Mouse (Mus musculus) bone marrow, adult 2 months (tissue): ENCODE measurements around the gene Nav3. TPM values are rescaled to one million over a fixed set of nuclear protein-coding genes. Genes with fewer than 3 reads are reported as not detected.

ENCODE experiments used
- H3K27ac ChIP-seq: fragments of 200-500 bp; 2 replicates; pipeline ENCODE4 v1.5.1; 2012; ENCODE audit warnings: low read depth, mild to moderate bottlenecking, control low read depth, inconsistent platforms, low read length; ENCODE audit not compliant: control insufficient read depth, poor library complexity, insufficient read depth
- H3K4me1 ChIP-seq: fragments of 200-500 bp; 2 replicates; pipeline ENCODE4 v1.6.1; 2011; ENCODE audit warnings: low read length; ENCODE audit not compliant: control insufficient read depth, insufficient read depth
- H3K4me3 ChIP-seq: fragments of 200-500 bp; replicated peaks from 2 replicates; pipeline ENCODE3; 2011; ENCODE audit warnings: mild to moderate bottlenecking, low read depth, low read length, control low read depth; ENCODE audit not compliant: control insufficient read depth
- CTCF ChIP-seq: fragments of 200-500 bp; IDR thresholded peaks from 2 replicates; pipeline ENCODE4 v1.5.1; 2011; ENCODE audit warnings: low read length, control low read depth; ENCODE audit not compliant: control insufficient read depth, insufficient read depth
- POLR2A ChIP-seq: fragments of 200-500 bp; IDR thresholded peaks from 2 replicates; pipeline ENCODE4 v1.6.1; 2011; ENCODE audit warnings: low read depth, mild to moderate bottlenecking, control low read depth, low read length, borderline replicate concordance; ENCODE audit not compliant: control insufficient read depth
- WGBS: fragments of 180-500 bp; shearing (Covaris S2); methylation state at CpG from one replicate; pipeline ENCODE4 v1.1.7; 2018; 5-methylcytosine and 5-hydroxymethylcytosine counted together
- polyA plus RNA-seq: library from polyadenylated mRNA; stranded (reverse); fragments of >200 nt; gene quantifications from 2 replicates; pipeline ENCODE4 v1.2.4, GENCODE M21; 2011; ENCODE audit warnings: low replicate concordance; ENCODE audit not compliant: missing spikeins, insufficient read depth, insufficient read length

The Nav3 gene
- polyA plus RNA-seq, 1 experiment = 2.0 TPM

DNA sequence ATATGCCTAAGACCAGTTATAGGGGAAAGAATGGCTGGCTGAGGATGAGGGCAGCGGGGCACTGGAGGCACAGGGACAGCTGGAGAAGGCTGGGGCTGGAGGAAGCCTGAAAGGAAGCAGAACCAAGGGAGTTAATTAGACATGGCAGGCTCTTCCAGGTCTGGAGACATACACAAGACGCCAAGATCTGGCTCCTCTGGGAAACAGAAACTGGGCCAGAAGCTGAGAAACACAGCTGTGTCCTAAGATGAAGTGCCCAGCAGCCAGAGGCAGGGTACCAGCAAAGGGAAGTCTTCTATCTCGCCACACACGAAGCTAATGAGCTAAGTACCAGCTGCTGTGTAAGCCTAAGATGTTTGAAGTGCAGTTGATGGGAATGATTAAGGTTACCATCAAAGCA is 353.8 kb downstream of the Nav3 start:
- H3K4me3 ChIP-seq = no peak overlapping the region
- no peak overlapping the region for H3K27ac ChIP-seq
- TF ChIP-seq CTCF = no peak
- TF ChIP-seq POLR2A = no peak
- H3K4me1 ChIP-seq = no peaks in the 10 kb centered on the region
- 61% methylated on average over 4 of the region's 4 CpGs for WGBS

DNA sequence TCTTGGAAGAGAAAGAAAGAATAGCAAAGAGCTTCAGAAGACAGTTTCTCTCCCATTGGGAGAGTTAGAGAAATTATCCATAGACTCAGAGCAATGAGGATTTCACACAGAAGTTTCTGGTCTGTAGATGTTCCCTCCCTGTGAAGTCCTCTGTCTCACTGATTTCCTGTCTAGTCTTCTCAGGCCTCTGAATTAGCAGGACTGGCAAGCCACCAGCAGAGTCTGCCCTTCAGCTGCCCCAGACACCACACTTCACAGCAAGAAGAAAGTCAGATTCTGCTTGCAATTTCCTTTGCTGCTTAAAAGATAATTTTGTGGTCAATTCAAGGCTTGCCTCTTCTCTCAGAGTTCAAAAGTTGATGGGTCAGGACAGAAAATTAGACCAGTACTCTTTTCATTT is 361.6 kb downstream of the Nav3 start:
- TF ChIP-seq CTCF (no peak), POLR2A (no peak)
- Histone ChIP-seq H3K27ac (no peak overlapping the region), H3K4me1 (no peaks in the 10 kb centered on the region), H3K4me3 (no peak overlapping the region)

DNA sequence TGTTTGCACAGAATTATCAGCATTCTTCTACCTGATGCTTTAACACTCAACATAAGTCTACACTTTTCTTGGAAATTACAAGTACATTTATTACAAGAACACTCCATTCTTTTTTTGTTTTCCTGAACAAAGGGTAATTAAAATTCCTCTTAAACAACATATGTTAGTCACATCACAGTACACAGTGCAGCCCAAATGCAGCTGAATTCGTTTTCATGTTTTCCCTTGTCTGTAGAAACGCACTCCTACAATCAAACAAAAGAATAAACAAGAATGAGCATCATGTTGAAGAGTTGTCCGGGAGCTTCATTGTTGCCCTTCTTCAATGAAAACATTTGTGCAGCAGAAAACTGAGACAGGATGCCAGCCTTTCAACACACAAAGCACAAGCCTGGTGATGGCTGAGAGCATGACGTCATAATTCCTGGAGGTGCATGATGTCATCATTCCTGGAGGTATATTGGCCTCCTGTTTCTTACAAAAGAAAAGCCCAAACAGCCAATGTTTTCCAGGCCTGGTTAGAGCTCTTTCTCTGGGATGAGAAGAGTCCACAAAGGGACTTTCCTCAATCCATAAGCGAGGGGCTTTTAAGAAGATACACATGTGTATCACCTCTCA is 367.5 kb downstream of the Nav3 start:
- Histone ChIP-seq H3K4me1 (no peaks in the 10 kb centered on the region), H3K27ac (no peak overlapping the region), H3K4me3 (no peak overlapping the region)
- 71% methylated on average over 5 of the region's 5 CpGs for WGBS
- no peak for TF ChIP-seq CTCF
- no peak for TF ChIP-seq POLR2A

DNA sequence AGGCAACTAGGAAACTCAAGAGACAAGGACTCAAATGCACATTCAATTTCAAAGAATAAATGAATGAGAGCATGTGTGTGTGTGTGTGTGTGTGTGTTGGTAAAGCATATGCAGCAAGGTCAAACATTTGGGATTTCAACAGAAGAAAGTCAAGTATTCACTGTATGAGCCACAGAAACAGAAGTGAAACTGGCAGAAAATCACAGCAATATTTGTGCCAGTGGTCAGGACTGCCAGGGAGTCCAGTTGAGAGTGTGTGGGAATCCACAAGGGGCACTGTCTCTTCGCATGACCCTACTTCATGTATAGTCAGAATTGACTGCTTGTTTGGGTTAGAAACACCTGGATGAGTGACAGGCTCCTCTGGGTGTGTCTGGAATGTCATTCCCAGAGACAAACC is 370.1 kb downstream of the Nav3 start:
- no peaks in the 10 kb centered on the region for H3K4me1 ChIP-seq
- H3K27ac ChIP-seq = no peak overlapping the region
- 60% methylated on average over 1 of the region's 1 CpGs for WGBS
- H3K4me3 ChIP-seq = no peak overlapping the region
- no peak for TF ChIP-seq CTCF
- no peak for TF ChIP-seq POLR2A

DNA sequence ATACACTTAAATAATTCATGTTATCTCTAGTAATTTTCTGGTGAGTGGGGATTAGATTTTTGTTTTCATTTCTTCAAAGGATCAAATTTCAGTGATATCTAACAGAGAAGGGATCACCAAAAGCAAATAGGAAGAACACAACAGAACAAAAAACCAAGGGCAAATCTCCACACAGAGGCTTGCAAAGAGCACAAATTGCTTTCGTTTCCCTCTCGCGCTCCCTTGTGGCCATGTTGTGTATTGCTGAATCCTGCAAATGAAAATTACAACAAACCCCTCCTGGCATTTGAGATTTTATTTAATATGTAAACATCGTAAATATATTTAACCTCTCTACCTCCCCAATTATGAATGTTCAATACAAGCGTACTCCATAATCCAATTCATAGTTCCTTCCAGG is 370.8 kb downstream of the Nav3 start:
- H3K4me3 ChIP-seq = no peak overlapping the region
- no peaks in the 10 kb centered on the region for H3K4me1 ChIP-seq
- no peak for TF ChIP-seq CTCF
- TF ChIP-seq POLR2A = no peak
- H3K27ac ChIP-seq = no peak overlapping the region
- WGBS = 4% methylated on average over 5 of the region's 5 CpGs

DNA sequence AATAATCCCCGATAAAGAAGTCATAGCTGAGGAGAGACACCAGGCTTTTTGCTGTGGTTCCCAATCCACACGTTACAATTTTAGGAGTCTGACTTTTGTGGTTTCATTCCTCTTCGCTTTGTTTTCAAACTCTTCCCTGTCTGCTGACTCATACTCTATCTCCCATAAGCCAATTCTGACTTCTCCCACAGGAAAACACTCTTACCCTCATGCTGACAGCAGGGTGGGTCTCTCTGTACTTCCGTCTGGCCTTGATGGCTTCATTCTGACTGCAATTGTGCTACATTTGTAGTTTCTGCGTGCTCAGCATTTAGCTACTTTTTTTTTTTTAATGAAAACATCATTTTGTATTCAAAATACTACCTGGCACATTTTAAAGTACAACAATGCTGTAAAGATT is 379.4 kb downstream of the Nav3 start:
- 53% methylated on average over 5 of the region's 5 CpGs for WGBS
- Histone ChIP-seq H3K27ac (no peak overlapping the region), H3K4me1 (no peaks in the 10 kb centered on the region), H3K4me3 (no peak overlapping the region)
- TF ChIP-seq CTCF = no peak
- no peak for TF ChIP-seq POLR2A

DNA sequence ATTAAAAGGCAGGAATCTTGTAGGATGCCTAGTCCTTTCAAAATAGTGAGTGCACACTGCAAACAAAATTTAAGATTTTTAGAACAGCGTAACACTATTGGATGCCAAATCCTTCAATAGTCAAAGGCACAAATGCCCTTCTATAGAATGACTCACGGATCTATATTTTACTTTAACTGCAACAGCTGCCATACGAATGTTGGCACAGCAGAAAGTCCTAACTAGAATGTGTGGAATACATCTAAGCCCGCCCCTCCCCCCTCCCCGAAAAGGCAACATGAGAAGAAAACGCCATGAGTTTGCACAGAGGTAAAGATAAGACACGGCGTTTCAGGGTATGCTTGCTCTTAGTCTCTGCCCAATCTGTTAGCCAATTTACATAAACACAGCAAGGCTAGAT is 383.6 kb downstream of the Nav3 start:
- H3K4me1 ChIP-seq = no peaks in the 10 kb centered on the region
- no peak overlapping the region for H3K27ac ChIP-seq
- TF ChIP-seq CTCF (no peak), POLR2A (no peak)
- WGBS = 81% methylated on average over 8 of the region's 8 CpGs
- no peak overlapping the region for H3K4me3 ChIP-seq

DNA sequence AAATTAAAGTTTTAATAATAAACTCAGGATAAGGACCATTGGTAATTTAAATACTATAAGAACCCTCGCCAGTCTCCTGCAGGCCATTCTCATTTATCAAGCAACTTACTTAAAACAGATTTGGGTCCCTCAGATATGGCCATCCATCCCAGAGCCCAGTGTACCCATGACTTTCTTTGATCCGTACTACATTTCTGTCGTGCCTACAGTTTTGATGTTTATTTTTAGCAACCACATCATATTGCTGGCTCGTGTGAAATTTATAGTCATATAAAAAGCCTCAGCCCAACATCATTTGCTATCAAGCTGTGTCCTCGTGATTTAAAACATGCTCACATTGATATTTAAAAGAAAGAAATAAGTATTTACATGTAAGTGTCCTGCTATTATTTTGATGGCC is 394.8 kb downstream of the Nav3 start:
- 70% methylated on average over 5 of the region's 5 CpGs for WGBS
- Histone ChIP-seq H3K4me1 (no peaks in the 10 kb centered on the region), H3K27ac (no peak overlapping the region), H3K4me3 (no peak overlapping the region)
- no peak for TF ChIP-seq CTCF
- TF ChIP-seq POLR2A = no peak

DNA sequence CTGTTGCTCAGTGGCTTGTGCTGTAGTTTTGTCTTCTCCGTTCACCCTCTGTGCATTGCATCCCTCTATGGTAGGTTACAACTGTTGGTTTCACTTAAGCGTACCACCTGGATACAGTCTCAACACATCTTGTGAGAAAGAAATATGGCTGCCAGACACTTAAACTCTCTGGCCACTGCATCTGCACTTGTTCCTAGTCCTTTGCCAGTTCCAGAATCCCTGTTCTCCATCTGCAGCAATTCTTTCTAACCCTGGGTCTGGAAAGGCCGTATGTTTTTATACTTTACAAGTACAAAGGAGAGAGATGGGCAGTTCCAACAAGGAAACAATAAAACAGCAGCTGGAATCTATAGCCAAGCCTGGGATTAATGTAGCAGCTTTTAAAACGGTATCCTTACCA is 418.5 kb downstream of the Nav3 start:
- TF ChIP-seq POLR2A (no peak), CTCF (no peak)
- Histone ChIP-seq H3K27ac (no peak overlapping the region), H3K4me1 (no peaks in the 10 kb centered on the region), H3K4me3 (no peak overlapping the region)
- 82% methylated on average over 4 of the region's 4 CpGs for WGBS
